Mouse (Mus musculus) embryonic facial prominence, embryonic 12.5 days (tissue): ENCODE data around the gene Baiap2l2. TPM values are rescaled to one million over a fixed set of nuclear protein-coding genes. Genes with fewer than 3 reads are reported as not detected.
"Not testable (repeated sequence)": the region's sequence is repeated elsewhere in the genome, so short reads cannot be mapped to it uniquely, and the experiment has no call there.

Experiments
- ATAC-seq: fragments of 200-750 bp; cut with Nextera tagmentation; 2 replicates; pipeline ENCODE4 v1.8.0; 2017; ENCODE audit not compliant: insufficient number of reproducible peaks, insufficient read depth, low FRiP score, low TSS enrichment
- H3K27ac ChIP-seq: fragments of 300-500 bp; sonication (generic); 2 replicates; pipeline ENCODE4 v1.5.1; 2016; ENCODE audit warnings: mild to moderate bottlenecking
- H3K27me3 ChIP-seq: fragments of 300-500 bp; sonication (generic); 2 replicates; pipeline ENCODE4 v1.6.1; 2016; ENCODE audit warnings: mild to moderate bottlenecking, moderate library complexity
- H3K36me3 ChIP-seq: fragments of 300-500 bp; sonication (generic); 2 replicates; pipeline ENCODE4 v1.6.1; 2016; ENCODE audit warnings: mild to moderate bottlenecking
- H3K4me1 ChIP-seq: fragments of 300-500 bp; sonication (generic); 2 replicates; pipeline ENCODE4 v1.6.1; 2016
- H3K4me2 ChIP-seq: fragments of 300-500 bp; sonication (generic); replicated peaks from 2 replicates; pipeline ENCODE4 v1.6.1; 2016; ENCODE audit warnings: mild to moderate bottlenecking, moderate library complexity
- H3K4me3 ChIP-seq: fragments of 300-500 bp; sonication (generic); 2 replicates; pipeline ENCODE4 v1.5.1; 2016; ENCODE audit warnings: mild to moderate bottlenecking
- H3K9ac ChIP-seq: fragments of 300-500 bp; sonication (generic); 2 replicates; pipeline ENCODE4 v1.6.1; 2016; ENCODE audit warnings: mild to moderate bottlenecking, moderate library complexity
- H3K9me3 ChIP-seq: fragments of 300-500 bp; sonication (generic); 2 replicates; pipeline ENCODE4 v1.6.1; 2016; ENCODE audit warnings: mild to moderate bottlenecking, moderate library complexity
- WGBS: fragments of 180-500 bp; shearing (Covaris S2); methylation state at CpG from one replicate; pipeline ENCODE4 v1.1.7; 2016; 5-methylcytosine and 5-hydroxymethylcytosine counted together
- polyA plus RNA-seq: library from polyadenylated mRNA; unstranded; fragments of >200 nt; fragmentation: Nextera tagmentation; extraction: Ambion mirVana; gene quantifications from 2 replicates; pipeline ENCODE4 v1.2.1, GENCODE M21; 2016

The Baiap2l2 gene
- polyA plus RNA-seq, 1 experiment from 2014 or later, result 10.7 TPM

DNA sequence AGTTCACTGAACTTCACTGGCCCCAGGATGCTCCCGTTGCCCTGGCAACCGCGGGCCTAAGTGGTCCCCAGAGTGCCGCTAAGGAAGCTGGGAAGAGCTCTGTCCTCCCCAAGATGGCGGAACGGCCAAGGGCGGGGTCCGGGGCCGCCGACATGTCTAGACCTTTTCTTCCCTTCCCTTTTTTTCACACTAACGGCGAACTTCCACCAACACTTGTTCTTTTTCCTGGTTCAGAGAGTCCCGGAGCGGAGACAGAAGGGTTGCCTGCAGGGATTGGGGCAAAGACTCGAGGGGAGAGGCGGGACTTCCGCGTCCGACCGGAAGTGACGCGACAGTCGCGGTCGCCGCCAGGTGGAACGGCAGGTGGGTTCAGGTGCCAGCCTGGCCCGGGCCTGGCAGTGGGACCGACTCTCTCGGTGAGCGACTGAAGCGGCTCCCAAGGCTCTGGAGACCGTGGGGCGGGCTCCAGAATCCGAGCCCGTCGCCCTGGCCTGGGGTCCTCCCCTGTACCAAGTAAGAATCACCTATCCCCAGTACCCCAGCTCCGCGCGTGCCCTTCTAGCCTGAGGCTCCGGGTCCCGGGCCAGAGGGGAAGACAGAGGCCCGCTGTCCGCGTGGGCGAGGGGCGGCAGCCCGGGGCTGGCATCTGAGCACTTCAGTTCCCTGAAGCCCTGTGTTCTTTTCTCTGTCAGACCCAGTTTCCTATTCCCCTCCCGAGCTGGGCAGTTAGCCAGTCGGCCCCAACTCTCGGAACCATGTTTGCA, 56.1 kb downstream of the Baiap2l2 start, which contains the start of the genes Pick1 and Gm49486:
Pick1 (plus strand) TSS at position 116 of the 764 bp plus-strand sequence.
Gm49486 (plus strand) TSS at position 334 of the 764 bp plus-strand sequence.
- Histone ChIP-seq H3K9me3 (no peaks in the 10 kb centered on the region), H3K4me3 (peak within 1 kb of the TSS; percentile 89), H3K4me1 (peaks cover 14% of the 10 kb centered on the region), H3K4me2 (peak within 1 kb of the TSS; percentile 97), H3K36me3 (peaks cover 13% of the 10 kb centered on the region), H3K27me3 (no peaks in the 10 kb centered on the region), H3K9ac (peak within 1 kb of the TSS; percentile 86), H3K27ac (peak within 1 kb of the TSS; percentile 97)
- WGBS, result 1% methylated on average over 51 of the region's 51 CpGs
- peak; percentile 70 for ATAC-seq

DNA sequence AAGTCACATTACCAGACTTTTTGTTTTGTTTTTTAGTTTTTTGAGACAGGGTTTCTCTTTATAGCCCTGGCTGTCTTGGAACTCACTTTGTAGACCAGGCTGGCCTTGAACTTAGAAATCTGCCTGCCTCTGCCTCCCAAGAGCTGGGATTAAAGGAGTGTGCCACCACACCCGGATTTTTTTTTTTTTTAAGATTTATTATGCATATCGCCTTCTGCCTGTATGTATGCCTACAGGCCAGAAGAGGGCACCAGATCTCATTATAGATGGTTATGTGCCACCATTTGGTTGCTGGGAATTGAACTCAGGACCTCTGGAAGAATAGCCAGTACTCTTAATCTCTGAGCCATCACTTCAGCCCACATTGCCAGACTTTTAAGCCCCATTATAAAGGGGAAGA, 59.6 kb downstream of the Baiap2l2 start:
- H3K4me3 ChIP-seq, H3K9me3 ChIP-seq, H3K27me3 ChIP-seq, H3K36me3 ChIP-seq, H3K27ac ChIP-seq, H3K9ac ChIP-seq, H3K4me2 ChIP-seq, ATAC-seq: not testable (repeated sequence)
- H3K4me1 ChIP-seq, result peaks cover 26% of the 10 kb centered on the region
- 71% methylated on average over 2 of the region's 2 CpGs for WGBS

DNA sequence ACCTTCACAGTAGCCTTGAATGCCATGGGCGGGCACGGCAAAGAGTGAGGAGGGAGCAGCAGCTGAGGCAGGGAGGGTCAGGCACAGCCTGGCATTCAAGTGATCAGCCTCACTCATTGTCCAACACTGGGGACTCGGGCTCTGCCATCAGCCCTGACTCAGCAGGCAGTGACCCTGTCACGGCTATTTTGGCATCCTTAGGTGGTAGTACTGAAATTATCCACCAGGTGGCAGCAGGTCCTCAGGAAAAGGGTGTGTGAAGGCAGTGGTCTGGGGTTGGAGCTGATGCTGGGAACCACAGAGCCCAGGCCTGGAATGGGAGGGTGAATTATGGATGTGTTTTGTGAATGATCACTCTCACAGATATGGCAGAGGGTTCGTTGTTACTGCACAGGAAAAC, 60.7 kb downstream of the Baiap2l2 start:
- no peaks in the 10 kb centered on the region for H3K9me3 ChIP-seq
- no peak overlapping the region for H3K27ac ChIP-seq
- H3K27me3 ChIP-seq, result no peaks in the 10 kb centered on the region
- no peak overlapping the region for H3K9ac ChIP-seq
- peaks cover 18% of the 10 kb centered on the region for H3K4me1 ChIP-seq
- no peaks in the 10 kb centered on the region for H3K36me3 ChIP-seq
- 0 out of 2 replicates have a peak, but pooled peaks have one; percentile 48 for ATAC-seq
- H3K4me3 ChIP-seq, result no peak overlapping the region
- H3K4me2 ChIP-seq, result no peak overlapping the region
- 11% methylated on average over 5 of the region's 5 CpGs for WGBS

DNA sequence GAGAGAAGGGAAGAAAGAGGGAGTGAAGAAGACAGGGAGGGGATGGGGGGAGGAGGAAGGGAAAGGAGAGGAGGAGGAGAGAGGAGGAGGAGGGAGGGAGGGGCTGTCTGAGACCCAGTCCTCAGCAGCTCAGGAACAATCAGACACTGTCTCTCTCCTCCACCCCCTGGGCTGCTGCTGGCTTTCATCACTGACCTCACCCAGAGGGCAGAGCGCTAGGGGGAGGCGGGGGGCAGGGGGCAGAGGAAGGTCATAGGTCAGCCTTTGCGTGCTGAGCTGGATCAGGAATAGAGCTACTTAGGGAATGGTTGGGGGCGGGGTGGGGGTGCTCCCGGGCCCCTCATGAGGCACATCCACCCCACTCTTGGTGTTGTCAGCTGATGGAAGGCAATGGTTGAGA, 61.7 kb downstream of the Baiap2l2 start:
- Histone ChIP-seq H3K27ac (no peak overlapping the region), H3K27me3 (no peaks in the 10 kb centered on the region), H3K36me3 (no peaks in the 10 kb centered on the region), H3K4me2 (no peak overlapping the region), H3K4me1 (peaks cover 16% of the 10 kb centered on the region), H3K9me3 (no peaks in the 10 kb centered on the region), H3K9ac (no peak overlapping the region), H3K4me3 (no peak overlapping the region)
- no peak for ATAC-seq
- WGBS, result 2% methylated on average over 5 of the region's 5 CpGs

DNA sequence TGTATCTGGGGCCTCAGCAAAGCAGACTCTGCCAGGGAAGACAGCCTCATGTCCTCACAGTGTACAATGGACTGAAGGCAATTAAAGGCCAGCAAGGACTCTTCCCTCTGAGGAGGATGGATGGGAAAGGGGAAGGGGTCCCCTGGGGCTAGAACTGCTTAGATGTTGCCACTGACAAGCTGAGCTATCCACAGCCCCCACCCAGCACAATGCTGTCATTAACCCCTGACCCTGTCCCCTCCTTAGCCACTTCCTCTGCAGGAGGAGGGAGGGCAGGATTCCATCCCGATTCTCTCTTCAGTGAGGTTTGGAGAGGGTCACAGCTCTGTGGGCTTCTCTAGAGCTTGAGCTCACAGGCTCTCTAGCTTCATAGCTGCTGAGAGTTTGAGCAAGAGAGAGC, 65.8 kb downstream of the Baiap2l2 start:
- no peak overlapping the region for H3K4me2 ChIP-seq
- no peaks in the 10 kb centered on the region for H3K36me3 ChIP-seq
- H3K4me1 ChIP-seq, result peaks cover 14% of the 10 kb centered on the region
- no peaks in the 10 kb centered on the region for H3K9me3 ChIP-seq
- H3K27ac ChIP-seq, result no peak overlapping the region
- no peak for ATAC-seq
- whole genome bisulfite sequencing, result 0% methylated on average over 1 of the region's 1 CpGs
- no peak overlapping the region for H3K4me3 ChIP-seq
- no peak overlapping the region for H3K9ac ChIP-seq
- no peaks in the 10 kb centered on the region for H3K27me3 ChIP-seq

DNA sequence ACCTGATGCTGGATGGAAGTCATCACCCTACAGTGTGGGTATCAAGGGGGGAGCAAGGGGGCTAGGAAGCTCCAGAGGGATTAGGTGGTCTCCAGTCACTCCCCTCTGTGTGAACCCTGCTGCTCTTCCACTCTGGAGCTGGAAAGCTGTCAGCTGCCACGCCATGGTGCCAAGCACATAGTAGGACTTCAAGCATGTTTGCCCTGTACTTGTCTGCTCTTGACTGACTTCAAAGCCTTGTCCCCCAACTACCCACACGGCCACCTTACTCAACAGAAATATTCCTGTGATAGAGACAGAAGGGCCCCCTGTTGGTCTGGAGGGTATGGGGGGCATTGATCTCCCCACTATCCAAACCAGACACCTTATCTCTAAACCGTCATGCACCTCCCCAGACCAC, 69.1 kb downstream of the Baiap2l2 start:
- Histone ChIP-seq H3K27ac (no peak overlapping the region), H3K9ac (no peak overlapping the region), H3K4me3 (no peak overlapping the region), H3K36me3 (no peaks in the 10 kb centered on the region), H3K9me3 (no peaks in the 10 kb centered on the region), H3K4me2 (no peak overlapping the region), H3K4me1 (0 out of 2 replicates have a peak, but pooled peaks cover 2% of the 10 kb centered on the region), H3K27me3 (no peaks in the 10 kb centered on the region)
- no peak for ATAC-seq
- 80% methylated on average over 3 of the region's 3 CpGs for WGBS

DNA sequence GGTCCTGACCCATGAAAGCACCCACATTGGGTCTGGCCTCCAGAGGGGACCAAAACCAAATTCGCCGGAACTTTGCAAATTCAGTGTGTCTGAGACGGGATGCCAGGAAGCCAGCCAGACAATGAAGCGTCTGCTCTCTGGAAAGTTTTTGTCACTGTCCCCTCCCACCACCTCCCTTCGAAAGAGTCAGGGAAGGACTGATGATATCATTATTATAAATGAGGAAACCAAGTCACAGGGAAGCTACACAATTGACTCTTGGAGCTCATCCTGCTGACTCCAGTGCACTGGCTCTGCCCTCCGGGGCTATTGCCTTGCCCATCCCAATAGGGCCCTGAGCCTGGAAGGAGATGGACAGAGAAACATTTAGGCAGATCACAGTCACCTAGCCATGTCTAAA, 71.7 kb downstream of the Baiap2l2 start:
- Histone ChIP-seq H3K4me3 (no peak overlapping the region), H3K4me2 (no peak overlapping the region), H3K36me3 (no peaks in the 10 kb centered on the region), H3K9ac (no peak overlapping the region), H3K27ac (0 out of 2 replicates have a peak overlapping the region, but pooled peaks have one; percentile 23), H3K4me1 (0 out of 2 replicates have a peak, but pooled peaks cover 2% of the 10 kb centered on the region), H3K9me3 (no peaks in the 10 kb centered on the region), H3K27me3 (no peaks in the 10 kb centered on the region)
- ATAC-seq, result no peak
- WGBS, result 77% methylated on average over 6 of the region's 6 CpGs

DNA sequence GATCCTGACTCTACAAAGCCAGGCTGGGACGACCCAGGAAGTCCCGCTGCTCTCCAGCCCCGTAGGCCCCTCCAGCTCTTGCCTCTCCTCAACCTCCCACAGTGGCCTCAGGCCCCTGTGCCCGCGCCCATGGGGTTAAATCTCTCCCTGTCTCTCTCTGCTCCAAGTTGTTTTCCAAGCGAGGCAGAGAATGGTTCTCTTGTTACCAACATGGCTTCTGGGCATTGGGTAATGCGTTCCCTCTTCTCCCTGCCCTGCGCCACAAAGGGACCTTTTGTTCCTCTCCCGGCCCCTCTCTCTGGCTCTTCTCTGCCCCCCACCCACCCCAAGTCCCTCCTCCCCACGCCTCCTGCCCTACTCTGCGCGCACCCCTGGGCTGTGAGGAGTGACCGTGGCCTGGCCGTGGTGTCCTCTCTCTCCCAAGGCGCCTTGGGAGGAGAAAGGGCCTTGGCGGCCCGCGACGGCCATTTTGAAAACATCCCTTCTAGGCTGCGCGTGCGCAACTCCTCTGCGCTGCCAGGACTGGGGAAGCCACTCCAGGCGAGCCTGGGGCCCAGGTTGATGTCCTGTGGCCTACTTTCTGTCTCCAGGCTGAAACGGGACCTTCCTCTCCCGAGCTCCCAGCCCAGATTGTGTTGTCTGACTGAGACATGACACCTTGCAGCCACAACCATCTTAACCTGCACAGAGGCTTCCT, 72.4 kb downstream of the Baiap2l2 start:
- no peaks in the 10 kb centered on the region for H3K9me3 ChIP-seq
- H3K9ac ChIP-seq, result no peak overlapping the region
- ATAC-seq, result peak; percentile 67; the same call in 1 of the 2 replicates
- no peak overlapping the region for H3K4me2 ChIP-seq
- H3K4me3 ChIP-seq, result no peak overlapping the region
- H3K27ac ChIP-seq, result peak overlapping the region; percentile 66; the same call in 1 of the 2 replicates
- 51% methylated on average over 26 of the region's 26 CpGs for WGBS
- no peaks in the 10 kb centered on the region for H3K36me3 ChIP-seq
- H3K27me3 ChIP-seq, result no peaks in the 10 kb centered on the region
- 0 out of 2 replicates have a peak, but pooled peaks cover 2% of the 10 kb centered on the region for H3K4me1 ChIP-seq

DNA sequence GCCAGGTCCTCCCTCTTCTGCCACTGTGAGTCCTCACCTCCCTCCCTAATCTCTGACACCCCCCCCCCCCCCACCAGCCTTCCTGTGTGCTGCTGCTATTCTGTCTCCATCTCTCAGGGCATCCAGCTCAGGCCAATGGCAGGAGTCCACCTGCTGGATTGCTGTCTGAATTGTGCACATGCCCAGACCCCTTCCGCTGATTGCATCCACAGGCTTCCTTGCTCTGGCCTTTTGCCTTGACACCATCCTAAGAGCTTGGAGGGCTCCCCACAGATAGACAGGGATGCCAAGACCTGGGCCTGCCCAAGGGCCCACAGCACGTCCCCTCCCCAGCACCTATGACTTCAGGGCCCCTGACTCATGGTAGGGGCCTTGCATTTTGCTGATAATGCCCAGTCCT, 75.0 kb downstream of the Baiap2l2 start:
- no peak for ATAC-seq
- 0 out of 2 replicates have a peak, but pooled peaks cover 2% of the 10 kb centered on the region for H3K4me1 ChIP-seq
- WGBS, result 71% methylated on average over 2 of the region's 2 CpGs
- no peaks in the 10 kb centered on the region for H3K36me3 ChIP-seq
- H3K9ac ChIP-seq, result no peak overlapping the region
- 0 out of 2 replicates have a peak overlapping the region, but pooled peaks have one; percentile 18 for H3K27ac ChIP-seq
- H3K4me2 ChIP-seq, result no peak overlapping the region
- no peak overlapping the region for H3K4me3 ChIP-seq
- no peaks in the 10 kb centered on the region for H3K27me3 ChIP-seq
- no peaks in the 10 kb centered on the region for H3K9me3 ChIP-seq

DNA sequence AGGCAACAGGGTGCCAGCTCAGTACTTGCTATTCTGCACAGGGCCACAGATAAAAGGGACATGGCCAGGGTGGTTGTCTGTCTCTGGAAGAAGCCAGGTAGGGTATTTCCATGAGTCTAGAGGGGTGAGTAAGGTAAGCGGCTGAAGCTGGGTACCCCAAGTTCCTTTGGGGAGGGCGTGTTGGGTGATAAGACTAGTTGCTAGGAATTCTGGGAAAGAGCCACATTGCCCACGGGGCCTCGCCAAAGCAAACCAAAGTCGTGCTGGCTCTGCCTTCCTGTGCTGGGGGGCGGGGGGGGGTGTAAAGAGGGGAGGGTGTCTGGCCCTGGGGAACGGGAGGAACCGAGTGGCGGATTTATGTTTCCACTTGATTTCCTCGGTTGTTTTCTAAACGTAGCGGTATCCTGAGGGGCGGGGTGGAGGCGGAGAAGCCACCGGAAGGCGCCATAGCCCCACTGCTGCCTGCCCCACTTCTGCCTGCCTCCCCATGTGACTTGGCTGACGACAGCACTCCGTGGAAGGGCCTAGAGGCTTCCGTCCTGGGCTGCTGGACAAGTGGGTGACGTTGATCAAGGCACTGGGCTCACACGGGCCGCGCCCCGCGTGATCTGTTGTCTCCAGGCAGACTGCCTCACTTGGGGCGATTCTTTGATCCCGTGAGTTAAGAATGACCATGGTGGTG, 76.4 kb downstream of the Baiap2l2 start:
- Histone ChIP-seq H3K4me1 (0 out of 2 replicates have a peak, but pooled peaks cover 2% of the 10 kb centered on the region), H3K27me3 (no peaks in the 10 kb centered on the region), H3K27ac (no peak overlapping the region), H3K4me2 (no peak overlapping the region), H3K4me3 (no peak overlapping the region), H3K9ac (no peak overlapping the region), H3K36me3 (no peaks in the 10 kb centered on the region), H3K9me3 (no peaks in the 10 kb centered on the region)
- no peak for ATAC-seq
- WGBS, result 80% methylated on average over 27 of the region's 27 CpGs

DNA sequence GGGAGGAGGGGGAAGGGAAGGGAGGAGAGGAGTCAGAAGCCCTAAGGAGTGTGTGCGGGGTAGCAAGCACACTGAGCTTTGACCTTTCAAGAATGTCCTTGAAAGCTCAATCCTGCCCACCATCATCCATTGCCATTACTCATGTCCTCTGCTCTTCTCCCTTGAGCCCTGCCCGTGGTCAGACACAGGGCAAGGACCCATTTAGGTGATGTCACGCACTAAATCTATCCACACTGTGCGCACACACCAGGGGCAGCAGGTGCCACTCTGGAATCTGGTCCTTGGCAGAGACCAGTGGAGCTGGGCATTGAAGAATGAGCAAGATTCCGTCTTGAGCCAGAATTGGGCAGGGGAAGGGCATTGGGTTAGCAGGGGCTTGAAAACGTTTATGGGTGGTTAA, 77.1 kb downstream of the Baiap2l2 start:
- Histone ChIP-seq H3K27me3 (no peaks in the 10 kb centered on the region), H3K9me3 (no peaks in the 10 kb centered on the region), H3K27ac (no peak overlapping the region), H3K4me2 (no peak overlapping the region), H3K4me1 (0 out of 2 replicates have a peak, but pooled peaks cover 2% of the 10 kb centered on the region), H3K36me3 (no peaks in the 10 kb centered on the region), H3K4me3 (no peak overlapping the region), H3K9ac (no peak overlapping the region)
- no peak for ATAC-seq
- WGBS, result 82% methylated on average over 6 of the region's 6 CpGs
